Mouse (Mus musculus): ENCODE measurements at regions not wholly inside any gene's neighbourhood (a gene's known extent, or its start where the extent isn't known, plus 50 kb on each side); places are given as distances from the start of the nearest gene placed in this dataset.

DNA sequence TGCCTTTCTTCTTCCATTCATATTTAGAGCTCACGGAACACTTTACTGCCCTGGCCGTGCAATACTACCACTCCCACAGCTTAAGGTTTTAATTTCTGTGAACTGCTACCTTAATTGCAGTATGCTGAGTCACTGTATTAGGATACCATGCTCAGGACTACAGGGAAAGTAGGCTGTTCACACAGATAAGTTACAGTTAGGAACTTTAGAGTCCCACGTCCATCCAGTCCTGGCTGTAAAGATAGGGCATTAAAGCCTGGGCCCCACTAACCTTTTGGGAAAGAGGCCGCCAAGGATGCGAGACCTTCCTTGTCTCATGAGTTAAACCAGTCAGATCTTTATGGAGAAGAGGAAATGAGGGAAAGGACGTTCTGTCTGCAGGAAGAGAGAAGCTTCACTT lies 574.6 kb downstream of the Stpg2 start:
- no peak overlapping the region for H3K9ac ChIP-seq (ENCODE audit: low read length)
- ATAC-seq (ENCODE audit: insufficient read depth, low FRiP score), result no peak

GRCm38 (mm10) chr3:139783406-139783805 lies 577.9 kb downstream of the Stpg2 start:
- whole genome bisulfite sequencing, result 66% methylated on average over 3 of the region's 3 CpGs
- no peak for ATAC-seq (ENCODE audit: insufficient read depth, low FRiP score)
- Histone ChIP-seq H3K4me2 (ENCODE audit: low read depth, low read length) (no peak overlapping the region), H3K36me3 (ENCODE audit: control insufficient read depth, insufficient read depth, low read length) (no peaks in the 10 kb centered on the region), H3K9ac (ENCODE audit: low read length) (no peak overlapping the region), H3K27me3 (ENCODE audit: control insufficient read depth, insufficient read depth, low read length) (no peaks in the 10 kb centered on the region), H3K4me1 (ENCODE audit: control insufficient read depth, insufficient read depth, low read length) (peaks cover 8% of the 10 kb centered on the region), H3K4me3 (replicated peaks; ENCODE audit: low read length) (no peak overlapping the region), H3K27ac (ENCODE audit: low read length) (no peak overlapping the region), H3K9me3 (replicated peaks; ENCODE audit: control insufficient read depth, low read length) (no peaks in the 10 kb centered on the region)

More for the DNA sequence above, 574.6 kb downstream of the Stpg2 start:
- H3K27me3 ChIP-seq (ENCODE audit: control insufficient read depth, insufficient read depth, low read length), result no peaks in the 10 kb centered on the region
- peaks cover 8% of the 10 kb centered on the region for H3K4me1 ChIP-seq (ENCODE audit: control insufficient read depth, insufficient read depth, low read length)
- 52% methylated on average over 6 of the region's 6 CpGs for WGBS
- no peak overlapping the region for H3K27ac ChIP-seq (ENCODE audit: low read length)
- no peak overlapping the region for H3K4me2 ChIP-seq (ENCODE audit: low read depth, low read length)
- H3K9me3 ChIP-seq (replicated peaks; ENCODE audit: control insufficient read depth, low read length), result no peaks in the 10 kb centered on the region
- H3K4me3 ChIP-seq (replicated peaks; ENCODE audit: low read length), result no peak overlapping the region
- H3K36me3 ChIP-seq (ENCODE audit: control insufficient read depth, insufficient read depth, low read length), result no peaks in the 10 kb centered on the region

DNA sequence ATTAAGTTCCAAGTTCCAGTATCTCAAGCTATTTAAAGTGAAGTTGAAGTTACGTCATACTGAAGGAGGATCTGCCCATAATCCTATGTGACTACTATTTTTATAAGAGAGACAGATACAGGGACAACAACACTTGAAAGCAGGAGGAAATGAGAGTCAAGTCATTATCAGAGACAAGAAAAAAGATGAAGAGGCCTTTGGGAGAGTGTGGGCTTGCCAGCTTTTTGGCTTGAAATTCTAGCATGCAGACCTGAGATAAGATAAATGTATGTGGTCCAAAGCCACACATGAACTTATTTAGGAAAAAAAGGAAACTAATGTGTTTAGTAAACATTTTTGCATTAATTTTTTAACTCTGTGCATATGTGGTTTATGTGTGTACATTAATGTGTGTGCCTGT lies 581.0 kb downstream of the Stpg2 start:
- H3K9ac ChIP-seq (ENCODE audit: low read length), result no peak overlapping the region
- whole genome bisulfite sequencing, result 79% methylated on average over 1 of the region's 1 CpGs

GRCm38 (mm10) chr3:139788854-139789253 lies 583.4 kb downstream of the Stpg2 start:
- Histone ChIP-seq H3K36me3 (ENCODE audit: control insufficient read depth, insufficient read depth, low read length) (no peaks in the 10 kb centered on the region), H3K27me3 (ENCODE audit: control insufficient read depth, insufficient read depth, low read length) (no peaks in the 10 kb centered on the region), H3K9ac (ENCODE audit: low read length) (no peak overlapping the region), H3K4me1 (ENCODE audit: control insufficient read depth, insufficient read depth, low read length) (no peaks in the 10 kb centered on the region), H3K4me3 (replicated peaks; ENCODE audit: low read length) (no peak overlapping the region), H3K27ac (ENCODE audit: low read length) (no peak overlapping the region), H3K4me2 (ENCODE audit: low read depth, low read length) (no peak overlapping the region), H3K9me3 (replicated peaks; ENCODE audit: control insufficient read depth, low read length) (no peaks in the 10 kb centered on the region)
- WGBS, result 84% methylated on average over 2 of the region's 2 CpGs
- ATAC-seq (ENCODE audit: insufficient read depth, low FRiP score), result no peak

More for the DNA sequence above, 581.0 kb downstream of the Stpg2 start:
- H3K27ac ChIP-seq (ENCODE audit: low read length), result no peak overlapping the region
- H3K36me3 ChIP-seq (ENCODE audit: control insufficient read depth, insufficient read depth, low read length), result no peaks in the 10 kb centered on the region
- ATAC-seq (ENCODE audit: insufficient read depth, low FRiP score), result no peak
- no peaks in the 10 kb centered on the region for H3K27me3 ChIP-seq (ENCODE audit: control insufficient read depth, insufficient read depth, low read length)
- H3K4me2 ChIP-seq (ENCODE audit: low read depth, low read length), result no peak overlapping the region
- no peak overlapping the region for H3K4me3 ChIP-seq (replicated peaks; ENCODE audit: low read length)
- no peaks in the 10 kb centered on the region for H3K9me3 ChIP-seq (replicated peaks; ENCODE audit: control insufficient read depth, low read length)
- no peaks in the 10 kb centered on the region for H3K4me1 ChIP-seq (ENCODE audit: control insufficient read depth, insufficient read depth, low read length)

DNA sequence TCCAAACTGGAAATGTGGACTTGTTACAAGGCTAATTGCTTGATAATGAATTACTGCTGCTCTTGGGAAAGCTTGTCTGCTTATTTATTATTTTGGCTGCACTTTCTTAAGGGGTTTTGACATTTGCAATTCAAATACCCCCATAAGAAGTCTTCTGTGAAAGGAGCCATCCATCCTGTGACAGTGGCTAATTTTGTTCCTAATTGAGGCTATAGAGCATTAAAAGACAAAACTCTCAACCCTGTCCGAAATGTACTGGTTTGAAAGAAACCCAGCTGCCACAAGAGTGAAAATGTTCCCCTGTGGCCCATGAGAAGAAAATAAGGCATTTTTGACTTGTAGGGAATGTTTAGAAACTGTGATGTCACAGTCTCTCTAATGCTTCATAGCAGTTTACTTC lies 591.2 kb downstream of the Stpg2 start:
- no peak overlapping the region for H3K9ac ChIP-seq (ENCODE audit: low read length)
- H3K4me2 ChIP-seq (ENCODE audit: low read depth, low read length), result no peak overlapping the region
- no peaks in the 10 kb centered on the region for H3K27me3 ChIP-seq (ENCODE audit: control insufficient read depth, insufficient read depth, low read length)
- H3K4me1 ChIP-seq (ENCODE audit: control insufficient read depth, insufficient read depth, low read length), result no peaks in the 10 kb centered on the region
- no peaks in the 10 kb centered on the region for H3K36me3 ChIP-seq (ENCODE audit: control insufficient read depth, insufficient read depth, low read length)
- H3K27ac ChIP-seq (ENCODE audit: low read length), result no peak overlapping the region
- WGBS, result 71% methylated on average over 1 of the region's 1 CpGs
- no peaks in the 10 kb centered on the region for H3K9me3 ChIP-seq (replicated peaks; ENCODE audit: control insufficient read depth, low read length)
- H3K4me3 ChIP-seq (replicated peaks; ENCODE audit: low read length), result no peak overlapping the region
- no peak for ATAC-seq (ENCODE audit: insufficient read depth, low FRiP score)

- H3K4me2 ChIP-seq (ENCODE audit: low read depth, low read length), result no peak overlapping the region
- H3K9ac ChIP-seq (ENCODE audit: low read length), result no peak overlapping the region
- H3K4me3 ChIP-seq (replicated peaks; ENCODE audit: low read length), result no peak overlapping the region
- H3K4me1 ChIP-seq (ENCODE audit: control insufficient read depth, insufficient read depth, low read length), result no peaks in the 10 kb centered on the region
- no peaks in the 10 kb centered on the region for H3K36me3 ChIP-seq (ENCODE audit: control insufficient read depth, insufficient read depth, low read length)
- no peak for ATAC-seq (ENCODE audit: insufficient read depth, low FRiP score)
- 90% methylated on average over 2 of the region's 2 CpGs for WGBS
- H3K27me3 ChIP-seq (ENCODE audit: control insufficient read depth, insufficient read depth, low read length), result no peaks in the 10 kb centered on the region
- no peaks in the 10 kb centered on the region for H3K9me3 ChIP-seq (replicated peaks; ENCODE audit: control insufficient read depth, low read length)
- no peak overlapping the region for H3K27ac ChIP-seq (ENCODE audit: low read length)
These were observed 593.6 kb downstream of the Stpg2 start for GRCm38 (mm10) chr3:139799059-139799458.

GRCm38 (mm10) chr3:139802716-139803710 lies 597.5 kb downstream of the Stpg2 start:
- ATAC-seq (ENCODE audit: insufficient read depth, low FRiP score), result peak; percentile 88
- no peaks in the 10 kb centered on the region for H3K4me1 ChIP-seq (ENCODE audit: control insufficient read depth, insufficient read depth, low read length)
- H3K36me3 ChIP-seq (ENCODE audit: control insufficient read depth, insufficient read depth, low read length), result no peaks in the 10 kb centered on the region
- H3K4me3 ChIP-seq (replicated peaks; ENCODE audit: low read length), result no peak overlapping the region
- no peaks in the 10 kb centered on the region for H3K27me3 ChIP-seq (ENCODE audit: control insufficient read depth, insufficient read depth, low read length)
- 51% methylated on average over 7 of the region's 7 CpGs for WGBS
- no peak overlapping the region for H3K9ac ChIP-seq (ENCODE audit: low read length)
- peak overlapping the region; percentile 19; the same call in 1 of the 2 replicates for H3K27ac ChIP-seq (ENCODE audit: low read length)
- no peaks in the 10 kb centered on the region for H3K9me3 ChIP-seq (replicated peaks; ENCODE audit: control insufficient read depth, low read length)
- no peak overlapping the region for H3K4me2 ChIP-seq (ENCODE audit: low read depth, low read length)

- Histone ChIP-seq H3K27me3 (ENCODE audit: control insufficient read depth, insufficient read depth, low read length) (no peaks in the 10 kb centered on the region), H3K4me2 (ENCODE audit: low read depth, low read length) (no peak overlapping the region), H3K9ac (ENCODE audit: low read length) (no peak overlapping the region), H3K4me1 (ENCODE audit: control insufficient read depth, insufficient read depth, low read length) (no peaks in the 10 kb centered on the region), H3K36me3 (ENCODE audit: control insufficient read depth, insufficient read depth, low read length) (no peaks in the 10 kb centered on the region), H3K9me3 (replicated peaks; ENCODE audit: control insufficient read depth, low read length) (no peaks in the 10 kb centered on the region), H3K27ac (ENCODE audit: low read length) (no peak overlapping the region), H3K4me3 (replicated peaks; ENCODE audit: low read length) (no peak overlapping the region)
- ATAC-seq (ENCODE audit: insufficient read depth, low FRiP score), result no peak
- 60% methylated on average over 10 of the region's 10 CpGs for WGBS
These were observed 622.5 kb downstream of the Stpg2 start for GRCm38 (mm10) chr3:139828014-139828413.

- WGBS, result 43% methylated on average over 2 of the region's 2 CpGs
- H3K27ac ChIP-seq (ENCODE audit: low read length), result no peak overlapping the region
- ATAC-seq (ENCODE audit: insufficient read depth, low FRiP score), result no peak
- H3K4me3 ChIP-seq (replicated peaks; ENCODE audit: low read length), result no peak overlapping the region
- no peaks in the 10 kb centered on the region for H3K36me3 ChIP-seq (ENCODE audit: control insufficient read depth, insufficient read depth, low read length)
- no peak overlapping the region for H3K9ac ChIP-seq (ENCODE audit: low read length)
- no peaks in the 10 kb centered on the region for H3K9me3 ChIP-seq (replicated peaks; ENCODE audit: control insufficient read depth, low read length)
- no peaks in the 10 kb centered on the region for H3K4me1 ChIP-seq (ENCODE audit: control insufficient read depth, insufficient read depth, low read length)
- H3K27me3 ChIP-seq (ENCODE audit: control insufficient read depth, insufficient read depth, low read length), result no peaks in the 10 kb centered on the region
- H3K4me2 ChIP-seq (ENCODE audit: low read depth, low read length), result no peak overlapping the region
These were observed 623.1 kb downstream of the Stpg2 start for GRCm38 (mm10) chr3:139828581-139828980.
